Mouse (Mus musculus): Measurements from ENCODE around the gene Lamtor1. TPM values are rescaled to one million over a fixed set of nuclear protein-coding genes. Genes with fewer than 3 reads are reported as not detected.

Gene Lamtor1
- polyA plus RNA-seq, 1 experiment: 235 TPM

- 83% methylated on average over 1 of the region's 1 CpGs for WGBS
Observed at GRCm38 (mm10) chr7:101956481-101956880, 50.8 kb downstream of the Lamtor1 start.

GRCm38 (mm10) chr7:101956911-101957310, 51.2 kb downstream of the Lamtor1 start:
- Histone ChIP-seq H3K4me3 (ENCODE audit: control insufficient read depth, insufficient read depth, low read length) (no peak overlapping the region), H3K27me3 (ENCODE audit: control insufficient read depth, insufficient read depth, low read length) (no peaks in the 10 kb centered on the region), H3K4me1 (replicated peaks; ENCODE audit: control insufficient read depth, insufficient read depth, low read length) (peaks cover 4% of the 10 kb centered on the region; the same call in 1 of the 2 replicates), H3K36me3 (ENCODE audit: control insufficient read depth, insufficient read depth, low read length) (no peaks in the 10 kb centered on the region), H3K27ac (ENCODE audit: control insufficient read depth, insufficient read depth, low read length) (no peak overlapping the region)
- 93% methylated on average over 5 of the region's 5 CpGs for WGBS
- no peak for TF ChIP-seq POLR2A (IDR thresholded peaks at IDR 0.05; ENCODE audit: control insufficient read depth, extremely low read depth, insufficient read depth, low read length, poor library complexity)
- TF ChIP-seq CTCF (IDR thresholded peaks at IDR 0.05; ENCODE audit: borderline replicate concordance, control insufficient read depth, extremely low read depth, insufficient read depth, low read length, poor library complexity): no peak
- DNase-seq: no peak

More at GRCm38 (mm10) chr7:101956481-101956880, 50.8 kb downstream of the Lamtor1 start:
- no peak for DNase-seq
- TF ChIP-seq CTCF (IDR thresholded peaks at IDR 0.05; ENCODE audit: borderline replicate concordance, control insufficient read depth, extremely low read depth, insufficient read depth, low read length, poor library complexity): no peak
- TF ChIP-seq POLR2A (IDR thresholded peaks at IDR 0.05; ENCODE audit: control insufficient read depth, extremely low read depth, insufficient read depth, low read length, poor library complexity): no peak
- H3K27ac ChIP-seq (ENCODE audit: control insufficient read depth, insufficient read depth, low read length): no peak overlapping the region
- H3K36me3 ChIP-seq (ENCODE audit: control insufficient read depth, insufficient read depth, low read length): no peaks in the 10 kb centered on the region
- H3K27me3 ChIP-seq (ENCODE audit: control insufficient read depth, insufficient read depth, low read length): no peaks in the 10 kb centered on the region
- H3K4me1 ChIP-seq (replicated peaks; ENCODE audit: control insufficient read depth, insufficient read depth, low read length): peaks cover 4% of the 10 kb centered on the region; the same call in 1 of the 2 replicates
- H3K4me3 ChIP-seq (ENCODE audit: control insufficient read depth, insufficient read depth, low read length): no peak overlapping the region

- no peak overlapping the region for H3K27ac ChIP-seq (ENCODE audit: control insufficient read depth, insufficient read depth, low read length)
- H3K4me1 ChIP-seq (replicated peaks; ENCODE audit: control insufficient read depth, insufficient read depth, low read length): peaks cover 2% of the 10 kb centered on the region
- 96% methylated on average over 2 of the region's 2 CpGs for WGBS
- H3K4me3 ChIP-seq (ENCODE audit: control insufficient read depth, insufficient read depth, low read length): no peak overlapping the region
- H3K27me3 ChIP-seq (ENCODE audit: control insufficient read depth, insufficient read depth, low read length): no peaks in the 10 kb centered on the region
- no peaks in the 10 kb centered on the region for H3K36me3 ChIP-seq (ENCODE audit: control insufficient read depth, insufficient read depth, low read length)
- DNase-seq: no peak
- TF ChIP-seq CTCF (IDR thresholded peaks at IDR 0.05; ENCODE audit: borderline replicate concordance, control insufficient read depth, extremely low read depth, insufficient read depth, low read length, poor library complexity): no peak
- no peak for TF ChIP-seq POLR2A (IDR thresholded peaks at IDR 0.05; ENCODE audit: control insufficient read depth, extremely low read depth, insufficient read depth, low read length, poor library complexity)
Observed at GRCm38 (mm10) chr7:101962829-101963228, 57.1 kb downstream of the Lamtor1 start.

- Histone ChIP-seq H3K27me3 (ENCODE audit: control insufficient read depth, insufficient read depth, low read length) (no peaks in the 10 kb centered on the region), H3K4me1 (replicated peaks; ENCODE audit: control insufficient read depth, insufficient read depth, low read length) (peaks cover 2% of the 10 kb centered on the region), H3K27ac (ENCODE audit: control insufficient read depth, insufficient read depth, low read length) (no peak overlapping the region), H3K4me3 (ENCODE audit: control insufficient read depth, insufficient read depth, low read length) (no peak overlapping the region), H3K36me3 (ENCODE audit: control insufficient read depth, insufficient read depth, low read length) (no peaks in the 10 kb centered on the region)
- DNase-seq: no peak
- no peak for TF ChIP-seq CTCF (IDR thresholded peaks at IDR 0.05; ENCODE audit: borderline replicate concordance, control insufficient read depth, extremely low read depth, insufficient read depth, low read length, poor library complexity)
- no peak for TF ChIP-seq POLR2A (IDR thresholded peaks at IDR 0.05; ENCODE audit: control insufficient read depth, extremely low read depth, insufficient read depth, low read length, poor library complexity)
- WGBS: 73% methylated on average over 2 of the region's 2 CpGs
Observed at GRCm38 (mm10) chr7:101963621-101964020, 57.9 kb downstream of the Lamtor1 start.

- TF ChIP-seq CTCF (IDR thresholded peaks at IDR 0.05; ENCODE audit: borderline replicate concordance, control insufficient read depth, extremely low read depth, insufficient read depth, low read length, poor library complexity) (no peak), POLR2A (IDR thresholded peaks at IDR 0.05; ENCODE audit: control insufficient read depth, extremely low read depth, insufficient read depth, low read length, poor library complexity) (no peak)
- H3K36me3 ChIP-seq (ENCODE audit: control insufficient read depth, insufficient read depth, low read length): no peaks in the 10 kb centered on the region
- peaks cover 3% of the 10 kb centered on the region for H3K4me1 ChIP-seq (replicated peaks; ENCODE audit: control insufficient read depth, insufficient read depth, low read length)
- no peaks in the 10 kb centered on the region for H3K27me3 ChIP-seq (ENCODE audit: control insufficient read depth, insufficient read depth, low read length)
- 87% methylated on average over 4 of the region's 4 CpGs for WGBS
- DNase-seq: no peak
- H3K4me3 ChIP-seq (ENCODE audit: control insufficient read depth, insufficient read depth, low read length): no peak overlapping the region
- H3K27ac ChIP-seq (ENCODE audit: control insufficient read depth, insufficient read depth, low read length): no peak overlapping the region
Observed at GRCm38 (mm10) chr7:101964551-101964950, 58.8 kb downstream of the Lamtor1 start.

- H3K36me3 ChIP-seq (ENCODE audit: control insufficient read depth, insufficient read depth, low read length): no peaks in the 10 kb centered on the region
- no peak overlapping the region for H3K27ac ChIP-seq (ENCODE audit: control insufficient read depth, insufficient read depth, low read length)
- TF ChIP-seq CTCF (IDR thresholded peaks at IDR 0.05; ENCODE audit: borderline replicate concordance, control insufficient read depth, extremely low read depth, insufficient read depth, low read length, poor library complexity) (no peak), POLR2A (IDR thresholded peaks at IDR 0.05; ENCODE audit: control insufficient read depth, extremely low read depth, insufficient read depth, low read length, poor library complexity) (no peak)
- peaks cover 6% of the 10 kb centered on the region for H3K4me1 ChIP-seq (replicated peaks; ENCODE audit: control insufficient read depth, insufficient read depth, low read length)
- whole genome bisulfite sequencing: 27% methylated on average over 2 of the region's 2 CpGs
- peak; percentile 41 for DNase-seq
- no peak overlapping the region for H3K4me3 ChIP-seq (ENCODE audit: control insufficient read depth, insufficient read depth, low read length)
- H3K27me3 ChIP-seq (ENCODE audit: control insufficient read depth, insufficient read depth, low read length): no peaks in the 10 kb centered on the region
Observed at GRCm38 (mm10) chr7:101965606-101966005, 59.9 kb downstream of the Lamtor1 start.

- 100% methylated on average over 1 of the region's 1 CpGs for whole genome bisulfite sequencing
- Histone ChIP-seq H3K27me3 (ENCODE audit: control insufficient read depth, insufficient read depth, low read length) (no peaks in the 10 kb centered on the region), H3K4me1 (replicated peaks; ENCODE audit: control insufficient read depth, insufficient read depth, low read length) (peaks cover 10% of the 10 kb centered on the region), H3K4me3 (ENCODE audit: control insufficient read depth, insufficient read depth, low read length) (no peak overlapping the region), H3K36me3 (ENCODE audit: control insufficient read depth, insufficient read depth, low read length) (no peaks in the 10 kb centered on the region), H3K27ac (ENCODE audit: control insufficient read depth, insufficient read depth, low read length) (no peak overlapping the region)
- TF ChIP-seq POLR2A (IDR thresholded peaks at IDR 0.05; ENCODE audit: control insufficient read depth, extremely low read depth, insufficient read depth, low read length, poor library complexity): no peak
- TF ChIP-seq CTCF (IDR thresholded peaks at IDR 0.05; ENCODE audit: borderline replicate concordance, control insufficient read depth, extremely low read depth, insufficient read depth, low read length, poor library complexity): no peak
- no peak for DNase-seq
Observed at GRCm38 (mm10) chr7:101967256-101967655, 61.6 kb downstream of the Lamtor1 start.
